Mouse (Mus musculus) cortical plate, adult 2 months (tissue): ENCODE measurements around the gene Tmem37.

Source experiments
- CTCF ChIP-seq: fragments of 200-500 bp; IDR thresholded peaks from 2 replicates; pipeline ENCODE4 v1.5.1; 2011; ENCODE audit warnings: mild to moderate bottlenecking, control low read depth, low read length; ENCODE audit not compliant: insufficient read depth; ENCODE audit errors: extremely low read depth
- POLR2A ChIP-seq: fragments of 200-500 bp; IDR thresholded peaks from 2 replicates; pipeline ENCODE4 v1.6.1; 2011; ENCODE audit warnings: mild to moderate bottlenecking, low read length, control low read depth; ENCODE audit not compliant: insufficient read depth; ENCODE audit errors: extremely low read depth

GRCm38 (mm10) chr1:120083921-120084517, 10.1 kb upstream of the Tmem37 start:
- TF ChIP-seq CTCF (no peak), POLR2A (no peak)
